Mouse (Mus musculus) midbrain, embryonic 15.5 days (tissue): ENCODE data around the gene Hsd3b1. TPM values are rescaled to one million over a fixed set of nuclear protein-coding genes. Genes with fewer than 3 reads are reported as not detected.

Experiments
- ATAC-seq: fragments of 200-750 bp; cut with Nextera tagmentation; replicated peaks from 2 replicates; pipeline ENCODE4 v1.8.0; 2017; ENCODE audit warnings: moderate TSS enrichment
- H3K27ac ChIP-seq: fragments of 300-500 bp; sonication (generic); 2 replicates; pipeline ENCODE4 v1.5.1; 2015; ENCODE audit warnings: mild to moderate bottlenecking, inconsistent platforms
- H3K27me3 ChIP-seq: fragments of 300-500 bp; sonication (generic); replicated peaks from 2 replicates; pipeline ENCODE4 v1.6.1; 2015; ENCODE audit warnings: inconsistent platforms
- H3K36me3 ChIP-seq: fragments of 300-500 bp; sonication (generic); replicated peaks from 2 replicates; pipeline ENCODE4 v1.6.1; 2015; ENCODE audit warnings: inconsistent platforms
- H3K4me1 ChIP-seq: fragments of 300-500 bp; sonication (generic); 2 replicates; pipeline ENCODE4 v1.6.1; 2015; ENCODE audit warnings: inconsistent platforms
- H3K4me2 ChIP-seq: fragments of 300-500 bp; sonication (generic); 2 replicates; pipeline ENCODE4 v1.6.1; 2015; ENCODE audit warnings: inconsistent platforms, mild to moderate bottlenecking, moderate library complexity
- H3K4me3 ChIP-seq: fragments of 300-500 bp; sonication (generic); 2 replicates; pipeline ENCODE4 v1.5.1; 2015; ENCODE audit warnings: mild to moderate bottlenecking, inconsistent platforms
- H3K9ac ChIP-seq: fragments of 300-500 bp; sonication (generic); 2 replicates; pipeline ENCODE4 v1.6.1; 2015; ENCODE audit warnings: mild to moderate bottlenecking, inconsistent platforms
- H3K9me3 ChIP-seq: fragments of 300-500 bp; sonication (generic); 2 replicates; pipeline ENCODE4 v1.6.1; 2016; ENCODE audit warnings: inconsistent platforms
- WGBS: fragments of 180-500 bp; shearing (Covaris S2); methylation state at CpG from one replicate; pipeline ENCODE4 v1.1.7; 2015; ENCODE audit warnings: mixed read lengths; 5-methylcytosine and 5-hydroxymethylcytosine counted together
- polyA plus RNA-seq: library from polyadenylated mRNA; unstranded; fragments of >200 nt; fragmentation: Nextera tagmentation; extraction: Ambion mirVana; gene quantifications from 2 replicates; pipeline ENCODE4 v1.2.1, GENCODE M21; 2015

The Hsd3b1 gene
- polyA plus RNA-seq, result not detected in 2 replicates

DNA sequence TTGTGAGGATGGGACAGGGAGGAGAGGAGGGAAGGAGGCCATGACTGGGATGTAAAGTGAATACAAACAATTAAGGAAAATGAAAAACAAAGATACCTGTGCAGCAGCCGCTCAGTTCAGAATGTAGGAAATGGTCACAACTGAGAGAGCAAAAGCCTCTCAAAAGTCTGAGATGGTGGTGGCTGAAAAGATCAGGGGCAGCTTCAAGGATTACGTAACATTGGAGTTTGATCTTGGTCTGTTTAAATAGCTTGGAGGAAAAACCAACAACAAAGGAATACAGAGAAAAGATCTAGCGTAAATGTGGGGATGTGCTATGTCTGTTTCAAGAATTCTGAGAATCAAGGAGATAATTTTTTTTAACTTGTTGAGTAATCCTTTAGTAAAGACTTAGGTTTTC is at the start of gene Hsd3b1:
Gene Hsd3b1, minus strand, starts transcription at position 219 of the 400 bp plus-strand sequence.
- 91% methylated on average over 3 of the region's 3 CpGs for WGBS
- no peak within 1 kb of the TSS for H3K9ac ChIP-seq
- no peak within 1 kb of the TSS for H3K4me3 ChIP-seq
- ATAC-seq, result no peak
- no peaks in the 10 kb centered on the region for H3K9me3 ChIP-seq
- H3K4me1 ChIP-seq, result no peaks in the 10 kb centered on the region
- no peaks in the 10 kb centered on the region for H3K27me3 ChIP-seq
- no peak within 1 kb of the TSS for H3K4me2 ChIP-seq
- H3K27ac ChIP-seq, result no peak within 1 kb of the TSS
- H3K36me3 ChIP-seq, result no peaks in the 10 kb centered on the region

DNA sequence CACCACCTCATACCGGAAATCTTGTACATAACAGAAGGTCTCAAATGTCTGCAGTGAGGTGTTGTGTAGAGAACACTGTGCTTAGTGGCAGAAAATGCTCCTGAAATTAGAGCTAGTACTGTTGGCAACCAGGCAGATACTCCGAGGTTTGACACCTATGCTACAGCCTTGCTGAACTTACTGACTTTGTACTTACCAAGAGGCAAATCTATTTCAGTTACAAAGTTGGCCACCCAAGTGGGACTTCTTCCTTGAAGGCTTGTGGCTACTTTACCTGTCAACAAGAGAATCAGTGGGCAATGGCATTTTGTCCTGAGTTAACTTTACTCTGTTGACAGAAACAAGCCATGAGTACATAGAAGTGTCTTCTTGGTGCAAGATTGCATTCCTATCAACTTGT is 38.0 kb upstream of the Hsd3b1 start:
- H3K36me3 ChIP-seq, result no peaks in the 10 kb centered on the region
- no peaks in the 10 kb centered on the region for H3K4me1 ChIP-seq
- 96% methylated on average over 2 of the region's 2 CpGs for WGBS

DNA sequence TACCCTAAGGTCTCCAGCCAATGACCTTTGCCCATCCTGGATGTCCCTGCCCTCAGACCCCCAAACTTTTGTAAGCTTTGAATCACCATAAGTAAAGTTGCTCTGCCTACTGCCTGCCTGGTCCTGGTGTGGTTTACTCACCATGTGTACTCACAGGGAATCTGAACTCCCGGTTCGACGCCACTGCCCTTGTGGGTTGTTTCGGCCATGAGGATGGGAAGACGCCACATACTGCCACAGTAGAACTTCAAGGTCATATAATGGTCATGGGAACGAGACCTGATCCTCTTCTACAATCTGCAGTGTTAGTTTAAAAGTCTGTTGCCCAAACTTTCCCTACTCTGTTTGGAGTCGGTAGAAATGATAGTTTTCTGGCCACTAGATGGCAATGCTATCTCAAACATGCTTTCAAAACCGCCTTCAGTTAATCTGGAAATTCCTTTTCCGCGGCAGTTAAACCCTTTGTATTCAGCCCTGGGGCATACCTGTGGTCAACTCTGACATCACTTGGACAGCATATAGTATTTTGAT is 35.5 kb upstream of the Hsd3b1 start:
- no peak overlapping the region for H3K4me3 ChIP-seq
- H3K27me3 ChIP-seq, result no peaks in the 10 kb centered on the region
- H3K4me2 ChIP-seq, result 0 out of 2 replicates have a peak overlapping the region, but pooled peaks have one; percentile 29
- H3K9ac ChIP-seq, result no peak overlapping the region
- H3K9me3 ChIP-seq, result no peaks in the 10 kb centered on the region
- H3K36me3 ChIP-seq, result no peaks in the 10 kb centered on the region
- no peak overlapping the region for H3K27ac ChIP-seq
- ATAC-seq, result peak; percentile 91
- WGBS, result 46% methylated on average over 10 of the region's 10 CpGs
- H3K4me1 ChIP-seq, result no peaks in the 10 kb centered on the region

More for the DNA sequence above, 38.0 kb upstream of the Hsd3b1 start:
- Histone ChIP-seq H3K27me3 (no peaks in the 10 kb centered on the region), H3K4me3 (no peak overlapping the region), H3K9me3 (no peaks in the 10 kb centered on the region), H3K27ac (no peak overlapping the region), H3K9ac (no peak overlapping the region), H3K4me2 (no peak overlapping the region)
- ATAC-seq, result no peak

DNA sequence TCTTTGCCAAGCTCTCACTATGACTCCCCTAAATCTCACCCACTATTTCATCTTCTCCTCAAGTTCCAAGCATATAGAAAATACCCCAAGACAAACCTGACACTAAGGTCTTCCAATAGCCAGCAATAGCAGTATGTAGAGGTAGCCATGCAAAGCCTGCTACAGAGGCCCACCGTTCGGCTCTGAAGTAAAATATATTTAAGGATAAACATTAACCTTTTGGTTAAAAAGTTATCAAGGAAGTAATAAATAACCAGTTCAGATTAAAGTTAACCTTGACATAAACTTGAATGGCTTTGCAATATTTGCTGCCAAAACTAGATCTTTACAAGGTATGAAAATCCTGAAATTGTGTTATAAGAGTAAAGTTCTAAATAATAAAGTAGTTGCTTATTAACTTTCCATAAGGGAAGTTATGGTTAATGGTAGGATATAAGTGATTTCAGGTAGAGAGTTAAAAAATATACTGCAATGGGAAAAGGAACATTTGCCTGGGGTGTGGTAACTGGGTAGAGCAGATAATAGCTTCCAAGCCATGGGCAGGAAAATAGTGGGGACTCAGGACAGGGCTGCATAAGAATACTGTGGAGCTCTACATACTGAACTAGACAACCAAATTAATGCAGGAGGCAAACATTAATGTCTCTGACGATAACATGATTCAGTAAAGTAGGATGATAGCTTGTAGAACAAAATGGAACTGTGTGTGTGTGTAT is 33.6 kb upstream of the Hsd3b1 start, which contains the start of gene Hao2:
Gene Hao2, minus strand, starts transcription at position 183 of the 716 bp plus-strand sequence.
- WGBS, result 88% methylated on average over 3 of the region's 3 CpGs
- H3K4me3 ChIP-seq, result no peak within 1 kb of the TSS
- H3K36me3 ChIP-seq, result no peaks in the 10 kb centered on the region
- no peak for ATAC-seq
- no peak within 1 kb of the TSS for H3K9ac ChIP-seq
- no peak within 1 kb of the TSS for H3K4me2 ChIP-seq
- H3K9me3 ChIP-seq, result no peaks in the 10 kb centered on the region
- no peaks in the 10 kb centered on the region for H3K4me1 ChIP-seq
- no peaks in the 10 kb centered on the region for H3K27me3 ChIP-seq
- H3K27ac ChIP-seq, result no peak within 1 kb of the TSS

DNA sequence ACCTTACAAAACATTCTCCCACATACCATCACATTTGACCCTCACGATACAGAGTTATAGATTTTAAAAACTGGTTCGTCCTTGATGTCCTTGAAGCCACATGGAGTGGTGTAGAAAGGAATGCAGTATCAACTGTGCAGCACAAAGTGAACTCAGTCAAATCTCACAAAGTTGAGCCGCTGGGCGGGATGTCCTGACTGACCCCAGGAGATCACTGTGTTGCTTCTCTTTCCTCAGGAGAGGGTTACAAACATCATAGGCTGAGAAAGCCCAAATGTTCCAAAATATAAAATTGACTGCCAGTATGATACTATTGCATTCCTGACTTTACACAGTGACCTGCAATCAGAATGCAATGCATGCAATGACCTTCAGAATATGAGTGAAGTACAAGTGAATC is 30.8 kb upstream of the Hsd3b1 start:
- no peaks in the 10 kb centered on the region for H3K4me1 ChIP-seq
- 87% methylated on average over 4 of the region's 4 CpGs for WGBS
- H3K4me3 ChIP-seq, result no peak overlapping the region
- no peak for ATAC-seq
- H3K27me3 ChIP-seq, result no peaks in the 10 kb centered on the region
- no peak overlapping the region for H3K27ac ChIP-seq
- H3K9me3 ChIP-seq, result no peaks in the 10 kb centered on the region
- H3K36me3 ChIP-seq, result no peaks in the 10 kb centered on the region
- no peak overlapping the region for H3K4me2 ChIP-seq
- H3K9ac ChIP-seq, result no peak overlapping the region

DNA sequence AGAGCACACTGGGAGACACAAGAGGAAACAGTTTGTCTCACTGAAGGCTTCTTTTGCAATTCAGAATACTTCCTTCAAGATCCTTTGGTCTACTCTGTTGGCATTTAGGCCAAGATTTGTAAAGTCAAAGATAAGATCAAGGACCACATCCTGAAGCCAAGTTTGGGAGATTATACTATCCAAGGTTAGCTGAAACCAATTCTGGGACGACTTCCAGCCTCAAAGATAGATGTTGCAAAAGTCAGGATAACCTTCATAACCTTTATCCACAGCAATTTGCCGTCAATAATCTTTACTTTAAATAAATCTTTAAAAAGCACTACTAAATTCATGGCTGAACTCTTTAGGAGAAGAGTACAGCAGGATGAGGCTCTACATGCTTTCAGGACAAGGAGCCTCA is 28.6 kb upstream of the Hsd3b1 start:
- H3K4me3 ChIP-seq, result no peak overlapping the region
- H3K36me3 ChIP-seq, result no peaks in the 10 kb centered on the region
- no peak overlapping the region for H3K27ac ChIP-seq
- no peak overlapping the region for H3K9ac ChIP-seq
- 73% methylated on average over 2 of the region's 2 CpGs for WGBS
- H3K4me1 ChIP-seq, result no peaks in the 10 kb centered on the region
- ATAC-seq, result no peak
- no peaks in the 10 kb centered on the region for H3K9me3 ChIP-seq
- H3K4me2 ChIP-seq, result no peak overlapping the region
- H3K27me3 ChIP-seq, result no peaks in the 10 kb centered on the region

DNA sequence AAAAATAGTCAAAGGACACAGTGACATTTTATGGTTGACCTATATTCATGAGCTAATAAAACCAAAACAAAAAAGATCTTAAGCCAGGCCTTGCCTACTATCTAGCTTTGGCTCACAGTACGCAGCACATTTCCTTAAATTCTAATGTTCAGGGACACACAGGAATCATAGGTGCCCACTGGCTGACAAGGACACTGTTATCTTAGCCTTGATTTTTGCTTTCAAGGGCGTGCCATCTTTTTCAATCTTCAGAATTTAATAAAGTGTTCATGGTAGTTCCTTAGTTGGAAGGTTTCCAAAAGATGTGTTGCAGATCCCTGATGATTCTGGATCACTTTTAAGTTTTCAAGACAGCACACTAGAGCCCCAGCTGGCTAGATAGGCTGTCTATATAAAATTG is 21.2 kb upstream of the Hsd3b1 start:
- no peak overlapping the region for H3K27ac ChIP-seq
- no peak overlapping the region for H3K4me3 ChIP-seq
- no peak for ATAC-seq
- no peaks in the 10 kb centered on the region for H3K4me1 ChIP-seq
- whole genome bisulfite sequencing, result 89% methylated on average over 2 of the region's 2 CpGs
- no peaks in the 10 kb centered on the region for H3K9me3 ChIP-seq
- H3K36me3 ChIP-seq, result no peaks in the 10 kb centered on the region
- no peak overlapping the region for H3K9ac ChIP-seq
- H3K27me3 ChIP-seq, result no peaks in the 10 kb centered on the region
- no peak overlapping the region for H3K4me2 ChIP-seq

DNA sequence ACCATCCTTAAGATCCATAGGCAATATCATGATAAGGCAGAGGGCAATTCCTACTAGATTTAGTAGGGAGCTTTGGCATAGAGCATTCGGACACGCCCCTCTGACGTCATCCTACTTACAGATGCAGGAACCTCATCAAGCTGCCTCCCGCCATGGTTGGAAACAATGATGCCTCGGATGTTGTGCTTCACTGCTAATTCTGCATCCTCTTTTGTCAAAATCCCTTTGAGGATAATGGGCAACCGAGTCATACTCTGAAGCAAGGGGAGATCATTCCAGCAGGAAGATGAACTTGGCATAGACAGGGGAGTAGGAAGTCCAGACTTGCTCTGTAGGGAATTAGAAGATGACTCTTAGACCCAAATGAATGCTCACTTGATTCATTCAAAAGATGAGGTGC is 20.6 kb upstream of the Hsd3b1 start:
- Histone ChIP-seq H3K36me3 (no peaks in the 10 kb centered on the region), H3K27me3 (no peaks in the 10 kb centered on the region), H3K9me3 (no peaks in the 10 kb centered on the region), H3K9ac (no peak overlapping the region), H3K4me3 (no peak overlapping the region), H3K4me2 (no peak overlapping the region), H3K27ac (no peak overlapping the region), H3K4me1 (no peaks in the 10 kb centered on the region)
- 74% methylated on average over 6 of the region's 6 CpGs for WGBS
- no peak for ATAC-seq

DNA sequence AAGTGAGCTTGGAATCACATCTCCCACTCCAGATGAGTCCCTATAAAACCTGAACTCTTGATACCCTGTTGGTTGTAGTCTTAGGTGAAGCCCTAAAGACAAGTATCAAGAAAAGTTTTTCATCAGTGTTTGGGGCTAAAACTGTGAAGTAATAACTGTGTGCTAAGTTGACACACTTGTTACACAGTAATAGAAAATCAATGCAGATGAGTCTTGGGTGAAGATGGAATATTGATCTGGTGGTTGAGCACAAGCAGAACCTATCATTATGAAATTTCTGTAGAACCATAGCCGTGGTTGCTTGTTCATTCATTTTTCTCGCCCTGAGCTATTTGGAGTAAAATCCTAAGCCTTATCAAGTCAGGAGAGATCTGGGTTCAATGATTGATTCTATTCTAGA is 8.6 kb upstream of the Hsd3b1 start:
- Histone ChIP-seq H3K9ac (no peak overlapping the region), H3K36me3 (no peaks in the 10 kb centered on the region), H3K27me3 (no peaks in the 10 kb centered on the region), H3K4me1 (no peaks in the 10 kb centered on the region), H3K4me3 (no peak overlapping the region), H3K9me3 (no peaks in the 10 kb centered on the region), H3K4me2 (no peak overlapping the region), H3K27ac (no peak overlapping the region)
- no peak for ATAC-seq
- 85% methylated on average over 2 of the region's 2 CpGs for WGBS

DNA sequence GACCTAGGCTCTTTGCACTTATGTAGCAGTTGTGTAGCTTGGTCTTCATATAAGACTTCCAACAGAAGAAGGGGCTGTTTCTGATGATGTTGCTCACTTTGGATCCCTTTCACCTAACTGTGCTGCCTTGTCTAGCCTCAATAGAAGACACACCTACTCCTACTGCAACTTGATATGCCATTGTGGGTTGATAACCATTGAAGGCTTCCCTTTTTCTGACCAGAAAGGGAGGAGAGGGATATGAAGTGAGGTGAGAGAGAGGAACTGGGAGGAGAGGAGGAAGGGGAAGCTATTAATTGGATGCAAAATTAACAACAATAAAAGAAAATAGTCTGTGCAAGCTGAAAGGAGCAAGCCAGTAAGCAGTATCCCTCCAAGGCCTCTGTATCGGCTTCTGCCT is 3.2 kb upstream of the Hsd3b1 start:
- Histone ChIP-seq H3K4me1 (no peaks in the 10 kb centered on the region), H3K36me3 (no peaks in the 10 kb centered on the region), H3K4me3 (no peak overlapping the region), H3K9ac (no peak overlapping the region), H3K27me3 (no peaks in the 10 kb centered on the region), H3K27ac (no peak overlapping the region), H3K9me3 (no peaks in the 10 kb centered on the region), H3K4me2 (no peak overlapping the region)
- WGBS, result 93% methylated on average over 1 of the region's 1 CpGs
- no peak for ATAC-seq

DNA sequence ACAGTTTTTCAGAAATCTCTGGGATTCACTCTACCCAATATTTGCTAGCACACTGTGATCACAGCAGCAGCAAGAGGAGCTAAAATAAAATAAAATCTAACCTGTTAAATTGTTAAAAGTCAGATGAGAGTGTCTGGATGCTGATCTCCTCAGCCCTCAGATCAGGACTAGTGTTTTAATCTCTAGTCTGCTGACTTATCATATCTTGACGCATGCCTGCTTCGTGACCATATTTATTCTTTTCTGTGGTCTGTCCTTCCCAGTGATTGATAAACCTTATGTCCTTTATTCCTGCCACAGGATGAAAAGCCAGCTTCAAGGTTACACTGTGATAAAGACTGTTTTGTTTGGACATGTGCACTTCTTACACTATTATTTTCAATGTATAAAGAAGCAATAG is 1.5 kb downstream of the Hsd3b1 start:
- 91% methylated on average over 2 of the region's 2 CpGs for WGBS
- no peaks in the 10 kb centered on the region for H3K9me3 ChIP-seq
- no peaks in the 10 kb centered on the region for H3K27me3 ChIP-seq
- H3K4me2 ChIP-seq, result no peak overlapping the region
- H3K9ac ChIP-seq, result no peak overlapping the region
- ATAC-seq, result no peak
- H3K27ac ChIP-seq, result no peak overlapping the region
- H3K4me1 ChIP-seq, result no peaks in the 10 kb centered on the region
- no peaks in the 10 kb centered on the region for H3K36me3 ChIP-seq
- H3K4me3 ChIP-seq, result no peak overlapping the region

DNA sequence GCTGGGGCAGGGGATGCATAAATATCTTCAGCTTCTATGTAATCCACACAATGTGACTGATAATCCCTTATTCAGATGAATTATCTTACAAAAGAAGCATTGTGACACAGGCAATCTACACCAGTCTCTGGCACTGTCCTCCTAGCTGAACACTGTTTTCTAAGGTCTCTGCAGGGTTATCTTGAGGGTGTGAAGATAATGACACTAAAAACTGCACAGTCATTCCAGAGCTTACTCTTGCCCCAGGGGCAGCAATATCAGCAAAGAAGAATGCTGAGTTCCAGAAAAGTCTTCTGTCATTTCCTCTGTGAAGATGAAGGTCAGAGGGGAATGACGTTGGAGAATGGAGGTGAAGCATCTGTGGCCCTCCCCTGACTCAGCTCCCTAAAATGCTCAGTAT is 2.7 kb downstream of the Hsd3b1 start:
- no peak overlapping the region for H3K27ac ChIP-seq
- no peaks in the 10 kb centered on the region for H3K36me3 ChIP-seq
- ATAC-seq, result no peak
- no peaks in the 10 kb centered on the region for H3K4me1 ChIP-seq
- no peak overlapping the region for H3K4me3 ChIP-seq
- H3K9me3 ChIP-seq, result no peaks in the 10 kb centered on the region
- no peaks in the 10 kb centered on the region for H3K27me3 ChIP-seq
- H3K9ac ChIP-seq, result no peak overlapping the region
- H3K4me2 ChIP-seq, result no peak overlapping the region
- WGBS, result 76% methylated on average over 1 of the region's 1 CpGs

DNA sequence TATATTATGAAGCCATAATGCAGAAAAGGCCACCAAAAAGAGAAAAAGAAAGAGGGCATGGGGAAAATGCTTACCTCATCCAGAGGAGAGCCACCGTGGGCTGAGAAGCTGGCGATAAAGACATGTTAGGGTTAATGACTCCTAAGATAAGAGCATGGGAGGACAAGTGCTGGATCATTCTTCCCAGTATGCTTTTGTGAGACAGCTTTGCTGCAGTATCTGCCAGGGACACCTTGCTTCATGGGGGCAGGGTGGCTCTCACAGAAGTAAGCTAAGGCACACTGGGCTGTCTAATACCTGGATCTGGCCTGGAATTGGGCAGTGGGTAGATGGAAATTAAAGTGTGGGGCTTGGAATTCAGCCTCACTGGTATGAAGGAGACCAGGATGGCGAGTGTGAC is 4.4 kb downstream of the Hsd3b1 start:
- no peak overlapping the region for H3K9ac ChIP-seq
- H3K9me3 ChIP-seq, result no peaks in the 10 kb centered on the region
- no peak overlapping the region for H3K4me2 ChIP-seq
- no peaks in the 10 kb centered on the region for H3K27me3 ChIP-seq
- H3K4me3 ChIP-seq, result no peak overlapping the region
- H3K27ac ChIP-seq, result no peak overlapping the region
- no peaks in the 10 kb centered on the region for H3K36me3 ChIP-seq
- H3K4me1 ChIP-seq, result no peaks in the 10 kb centered on the region
- 84% methylated on average over 3 of the region's 3 CpGs for WGBS
- ATAC-seq, result no peak
